Mouse (Mus musculus): ENCODE measurements around the gene Fbxw21. TPM values are rescaled to one million over a fixed set of nuclear protein-coding genes. Genes with fewer than 3 reads are reported as not detected.
A peak's percentile ranks its signal among the peaks of the same experiment; 100 is the strongest.

The Fbxw21 gene
- polyA plus RNA-seq, 1 experiment from 2014 or later, result not detected

GRCm38 (mm10) chr9:109125481-109125880, 36.4 kb downstream of the Fbxw21 start:
- 54% methylated on average over 3 of the region's 3 CpGs for WGBS
- Histone ChIP-seq H3K9me3 (ENCODE audit: control insufficient read depth, low read length) (no peaks in the 10 kb centered on the region), H3K4me3 (ENCODE audit: low read depth, low read length) (no peak overlapping the region), H3K4me1 (replicated peaks; ENCODE audit: control insufficient read depth, insufficient read depth) (no peaks in the 10 kb centered on the region), H3K9ac (ENCODE audit: low read length) (no peak overlapping the region), H3K27ac (replicated peaks) (no peak overlapping the region), H3K4me2 (replicated peaks; ENCODE audit: low read depth) (no peak overlapping the region), H3K27me3 (ENCODE audit: control insufficient read depth, insufficient read depth, low read length) (no peaks in the 10 kb centered on the region), H3K36me3 (ENCODE audit: control insufficient read depth, insufficient read depth, low read length) (no peaks in the 10 kb centered on the region)
- DNase-seq (ENCODE audit: low spot score), result no peak
- no peak for ATAC-seq (ENCODE audit: low FRiP score, low TSS enrichment)
- TF ChIP-seq EP300 (optimal IDR thresholded peaks at IDR 0.05) (no peak), CTCF (IDR thresholded peaks at IDR 0.05; ENCODE audit: low read depth) (no peak)

- no peak overlapping the region for H3K27ac ChIP-seq (replicated peaks)
These were observed 36.8 kb downstream of the Fbxw21 start for GRCm38 (mm10) chr9:109125043-109125442.

GRCm38 (mm10) chr9:109124164-109124563, 37.7 kb downstream of the Fbxw21 start:
- no peaks in the 10 kb centered on the region for H3K27me3 ChIP-seq (ENCODE audit: control insufficient read depth, insufficient read depth, low read length)

More at GRCm38 (mm10) chr9:109125043-109125442, 36.8 kb downstream of the Fbxw21 start:
- ATAC-seq (ENCODE audit: low FRiP score, low TSS enrichment) (no peak), DNase-seq (ENCODE audit: low spot score) (no peak)
- no peaks in the 10 kb centered on the region for H3K36me3 ChIP-seq (ENCODE audit: control insufficient read depth, insufficient read depth, low read length)
- no peaks in the 10 kb centered on the region for H3K4me1 ChIP-seq (replicated peaks; ENCODE audit: control insufficient read depth, insufficient read depth)
- no peaks in the 10 kb centered on the region for H3K27me3 ChIP-seq (ENCODE audit: control insufficient read depth, insufficient read depth, low read length)
- H3K9me3 ChIP-seq (ENCODE audit: control insufficient read depth, low read length), result no peaks in the 10 kb centered on the region
- H3K9ac ChIP-seq (ENCODE audit: low read length), result no peak overlapping the region
- H3K4me2 ChIP-seq (replicated peaks; ENCODE audit: low read depth), result no peak overlapping the region
- no peak overlapping the region for H3K4me3 ChIP-seq (ENCODE audit: low read depth, low read length)
- TF ChIP-seq CTCF (IDR thresholded peaks at IDR 0.05; ENCODE audit: low read depth), result no peak
- no peak for TF ChIP-seq EP300 (optimal IDR thresholded peaks at IDR 0.05)
- 47% methylated on average over 2 of the region's 2 CpGs for WGBS

GRCm38 (mm10) chr9:109123266-109123665, 38.6 kb downstream of the Fbxw21 start:
- DNase-seq (ENCODE audit: low spot score) (peak; percentile 15), ATAC-seq (ENCODE audit: low FRiP score, low TSS enrichment) (0 out of 2 replicates have a peak, but pooled peaks have one; percentile 2)
- no peaks in the 10 kb centered on the region for H3K9me3 ChIP-seq (ENCODE audit: control insufficient read depth, low read length)
- no peak overlapping the region for H3K4me3 ChIP-seq (ENCODE audit: low read depth, low read length)
- TF ChIP-seq CTCF (IDR thresholded peaks at IDR 0.05; ENCODE audit: low read depth), result 0 out of 2 replicates have a peak, but pooled peaks have one; percentile 1
- no peak for TF ChIP-seq EP300 (optimal IDR thresholded peaks at IDR 0.05)
- H3K27me3 ChIP-seq (ENCODE audit: control insufficient read depth, insufficient read depth, low read length), result no peaks in the 10 kb centered on the region
- H3K4me1 ChIP-seq (replicated peaks; ENCODE audit: control insufficient read depth, insufficient read depth), result no peaks in the 10 kb centered on the region
- WGBS, result 35% methylated on average over 6 of the region's 6 CpGs
- H3K4me2 ChIP-seq (replicated peaks; ENCODE audit: low read depth), result no peak overlapping the region
- no peak overlapping the region for H3K27ac ChIP-seq (replicated peaks)
- H3K36me3 ChIP-seq (ENCODE audit: control insufficient read depth, insufficient read depth, low read length), result no peaks in the 10 kb centered on the region
- H3K9ac ChIP-seq (ENCODE audit: low read length), result no peak overlapping the region

More at GRCm38 (mm10) chr9:109124164-109124563, 37.7 kb downstream of the Fbxw21 start:
- no peak for ATAC-seq (ENCODE audit: low FRiP score, low TSS enrichment)
- no peaks in the 10 kb centered on the region for H3K36me3 ChIP-seq (ENCODE audit: control insufficient read depth, insufficient read depth, low read length)
- 85% methylated on average over 3 of the region's 3 CpGs for WGBS
- no peak overlapping the region for H3K4me3 ChIP-seq (ENCODE audit: low read depth, low read length)
- H3K27ac ChIP-seq (replicated peaks), result no peak overlapping the region
- no peak for DNase-seq (ENCODE audit: low spot score)
- TF ChIP-seq EP300 (optimal IDR thresholded peaks at IDR 0.05), result no peak
- TF ChIP-seq CTCF (IDR thresholded peaks at IDR 0.05; ENCODE audit: low read depth), result no peak
- no peak overlapping the region for H3K4me2 ChIP-seq (replicated peaks; ENCODE audit: low read depth)
- H3K9me3 ChIP-seq (ENCODE audit: control insufficient read depth, low read length), result no peaks in the 10 kb centered on the region
- H3K9ac ChIP-seq (ENCODE audit: low read length), result no peak overlapping the region
- H3K4me1 ChIP-seq (replicated peaks; ENCODE audit: control insufficient read depth, insufficient read depth), result no peaks in the 10 kb centered on the region

- peak; percentile 81 for TF ChIP-seq CTCF (IDR thresholded peaks at IDR 0.05; ENCODE audit: low read depth)
- no peak for TF ChIP-seq EP300 (optimal IDR thresholded peaks at IDR 0.05)
These were observed 39.2 kb downstream of the Fbxw21 start for GRCm38 (mm10) chr9:109122553-109123085.

GRCm38 (mm10) chr9:109120956-109121355, 40.9 kb downstream of the Fbxw21 start:
- Histone ChIP-seq H3K36me3 (ENCODE audit: control insufficient read depth, insufficient read depth, low read length) (0 out of 2 replicates have a peak, but pooled peaks cover 7% of the 10 kb centered on the region), H3K27ac (replicated peaks) (no peak overlapping the region), H3K4me3 (ENCODE audit: low read depth, low read length) (no peak overlapping the region), H3K9me3 (ENCODE audit: control insufficient read depth, low read length) (no peaks in the 10 kb centered on the region), H3K27me3 (ENCODE audit: control insufficient read depth, insufficient read depth, low read length) (no peaks in the 10 kb centered on the region), H3K4me1 (replicated peaks; ENCODE audit: control insufficient read depth, insufficient read depth) (no peaks in the 10 kb centered on the region), H3K9ac (ENCODE audit: low read length) (no peak overlapping the region), H3K4me2 (replicated peaks; ENCODE audit: low read depth) (no peak overlapping the region)
- 87% methylated on average over 6 of the region's 6 CpGs for WGBS
- no peak for DNase-seq (ENCODE audit: low spot score)
- TF ChIP-seq CTCF (IDR thresholded peaks at IDR 0.05; ENCODE audit: low read depth), result no peak
- no peak for TF ChIP-seq EP300 (optimal IDR thresholded peaks at IDR 0.05)
- ATAC-seq (ENCODE audit: low FRiP score, low TSS enrichment), result no peak

More at GRCm38 (mm10) chr9:109122553-109123085, 39.2 kb downstream of the Fbxw21 start:
- Histone ChIP-seq H3K27ac (replicated peaks) (no peak overlapping the region), H3K27me3 (ENCODE audit: control insufficient read depth, insufficient read depth, low read length) (no peaks in the 10 kb centered on the region), H3K4me3 (ENCODE audit: low read depth, low read length) (no peak overlapping the region), H3K9ac (ENCODE audit: low read length) (no peak overlapping the region), H3K4me2 (replicated peaks; ENCODE audit: low read depth) (no peak overlapping the region), H3K4me1 (replicated peaks; ENCODE audit: control insufficient read depth, insufficient read depth) (no peaks in the 10 kb centered on the region), H3K36me3 (ENCODE audit: control insufficient read depth, insufficient read depth, low read length) (no peaks in the 10 kb centered on the region), H3K9me3 (ENCODE audit: control insufficient read depth, low read length) (no peaks in the 10 kb centered on the region)
- WGBS, result 42% methylated on average over 2 of the region's 2 CpGs
- ATAC-seq (ENCODE audit: low FRiP score, low TSS enrichment), result no peak
- DNase-seq (ENCODE audit: low spot score), result peak; percentile 25
